Mouse (Mus musculus) retina, embryonic 14.5 days (tissue): ENCODE results near the gene Hist1h2bg.

Experiments
- DNase-seq: peaks from one replicate; pipeline ENCODE4 v3.0.0-alpha.2; 2015; ENCODE audit warnings: low spot score

The Hist1h2bg gene

DNA sequence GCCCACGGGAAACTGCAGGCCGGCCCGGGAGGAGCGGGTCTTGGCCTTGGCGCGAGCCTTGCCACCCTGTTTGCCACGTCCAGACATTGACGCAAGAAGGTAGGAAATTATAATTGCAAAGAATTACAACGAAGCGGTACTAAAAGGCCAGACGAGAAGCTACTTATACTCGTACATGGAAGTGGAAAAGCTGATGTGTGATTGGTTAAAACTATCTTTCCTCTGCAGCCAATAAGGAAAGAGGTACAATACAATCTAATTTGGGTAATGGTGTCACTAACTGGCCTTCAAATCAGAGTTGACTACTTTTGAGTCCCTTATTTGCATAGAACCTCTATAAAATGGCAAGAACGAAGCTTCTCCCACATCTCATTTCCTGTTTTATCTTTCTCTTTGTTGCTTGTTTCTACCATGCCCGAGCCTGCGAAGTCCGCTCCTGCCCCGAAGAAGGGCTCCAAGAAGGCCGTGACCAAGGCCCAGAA is at the start of gene Hist1h2bg, which contains the start of gene Hist1h2ae:
Gene Hist1h2bg (plus strand): TSS at position 375 of the 482 bp plus-strand sequence.
Gene Hist1h2ae (minus strand): TSS at position 199 of the 482 bp plus-strand sequence.
- DNase-seq = peak; percentile 95

DNA sequence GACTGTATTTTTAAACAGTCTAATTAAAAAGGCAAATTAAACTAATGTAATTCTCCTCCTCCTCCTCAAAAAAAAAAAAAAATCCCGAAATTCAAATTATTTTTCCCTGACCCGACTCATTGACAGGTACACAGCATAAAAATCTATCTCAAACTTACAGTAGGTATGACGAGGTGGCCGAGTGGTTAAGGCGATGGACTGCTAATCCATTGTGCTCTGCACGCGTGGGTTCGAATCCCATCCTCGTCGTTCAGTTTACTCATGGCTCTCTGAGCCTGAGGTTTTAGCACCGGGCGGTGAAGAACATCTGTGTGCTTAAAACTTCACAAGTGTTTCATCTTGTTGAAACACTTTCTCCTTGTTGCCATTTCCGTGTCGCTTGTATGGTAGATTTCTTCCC is 49.5 kb upstream of the Hist1h2bg start:
- DNase-seq = peak; percentile 82

DNA sequence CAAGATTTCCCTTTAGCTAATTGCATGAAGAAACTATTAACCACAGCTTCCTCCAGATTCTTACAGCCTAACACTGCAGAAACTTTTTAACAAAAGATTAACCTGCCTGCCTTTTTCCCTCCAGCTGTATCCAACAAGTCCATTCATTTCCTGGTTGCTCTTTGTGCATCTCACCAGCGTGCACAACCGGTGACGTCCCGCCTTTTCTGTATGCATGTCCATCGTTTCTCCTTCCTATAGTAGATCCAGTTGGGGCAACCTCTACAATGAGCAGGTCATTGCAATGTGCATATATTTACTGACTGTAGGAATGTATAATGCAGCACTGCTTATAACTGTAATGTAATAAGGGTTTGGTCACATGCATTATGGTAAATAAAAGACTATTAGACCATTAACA is 47.2 kb upstream of the Hist1h2bg start:
- no peak for DNase-seq

GRCm38 (mm10) chr13:23524654-23525053 is 46.5 kb upstream of the Hist1h2bg start:
- peak; percentile 94 for DNase-seq

- peak; percentile 69 for DNase-seq
These were observed 45.3 kb upstream of the Hist1h2bg start for GRCm38 (mm10) chr13:23525901-23526300.

GRCm38 (mm10) chr13:23526312-23526711 is 44.9 kb upstream of the Hist1h2bg start:
- DNase-seq = peak; percentile 98

DNA sequence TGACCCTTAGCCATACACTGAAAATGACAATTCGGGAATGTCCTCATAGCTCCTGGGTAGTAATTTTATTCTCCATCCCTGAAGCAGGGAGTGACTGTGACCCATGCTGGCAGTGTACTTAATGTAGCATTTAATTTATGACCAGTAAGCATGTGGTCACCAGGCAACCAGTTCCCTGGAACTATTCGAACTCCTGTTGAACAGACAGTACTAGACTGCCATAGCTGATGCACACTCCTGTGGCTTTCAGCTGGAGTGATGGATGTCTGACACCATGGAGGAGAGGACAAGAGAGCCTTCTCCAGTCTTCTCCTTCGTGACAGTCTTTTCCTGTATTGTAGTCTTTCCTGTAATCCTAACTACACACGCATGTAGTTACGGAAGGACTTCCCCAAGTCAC is 42.2 kb upstream of the Hist1h2bg start:
- DNase-seq = no peak

GRCm38 (mm10) chr13:23529480-23530165 is 41.6 kb upstream of the Hist1h2bg start:
- no peak for DNase-seq

- peak; percentile 85 for DNase-seq
These were observed 40.9 kb upstream of the Hist1h2bg start for GRCm38 (mm10) chr13:23530181-23530900.

DNA sequence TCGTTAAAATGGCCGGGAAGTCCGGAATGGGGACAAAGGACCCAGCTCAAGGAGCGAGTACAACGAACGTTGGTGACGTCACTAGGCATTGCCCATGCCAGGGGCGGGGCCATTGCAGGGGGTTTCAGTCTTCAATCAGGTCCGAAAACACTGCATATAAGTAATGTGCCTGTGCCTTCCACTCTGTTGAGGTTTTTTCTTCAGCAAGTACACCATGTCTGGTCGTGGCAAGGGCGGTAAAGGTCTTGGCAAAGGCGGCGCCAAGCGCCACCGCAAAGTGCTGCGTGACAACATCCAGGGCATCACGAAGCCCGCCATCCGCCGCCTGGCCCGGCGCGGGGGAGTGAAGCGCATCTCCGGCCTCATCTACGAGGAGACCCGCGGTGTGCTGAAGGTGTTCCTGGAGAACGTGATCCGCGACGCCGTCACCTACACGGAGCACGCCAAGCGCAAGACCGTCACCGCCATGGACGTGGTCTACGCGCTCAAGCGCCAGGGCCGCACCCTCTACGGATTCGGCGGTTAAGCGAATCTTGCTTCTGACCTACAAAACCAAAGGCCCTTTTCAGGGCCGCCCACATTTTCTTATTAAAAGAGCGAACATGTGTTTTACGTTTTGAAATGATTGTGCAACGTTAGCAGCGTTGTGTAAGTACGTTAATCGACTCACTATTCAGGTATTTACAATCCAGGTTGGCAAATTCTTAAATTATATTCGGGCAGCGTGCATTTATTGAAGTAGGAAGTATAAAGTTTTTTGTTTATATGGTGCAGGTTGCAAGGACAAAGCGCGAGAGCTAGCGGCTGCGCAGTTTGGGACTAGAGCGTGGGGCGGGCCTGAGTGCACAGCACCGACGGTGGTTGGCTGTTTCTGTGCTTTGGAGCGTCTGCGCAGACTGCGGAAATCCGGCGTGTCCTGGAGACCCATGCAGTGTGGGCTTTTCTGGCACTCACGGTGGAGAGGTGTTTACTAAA is 40.0 kb upstream of the Hist1h2bg start, which contains the start of gene Hist1h4h:
Gene Hist1h4h (plus strand): TSS at position 150 of the 975 bp plus-strand sequence.
- peak; percentile 100 for DNase-seq

DNA sequence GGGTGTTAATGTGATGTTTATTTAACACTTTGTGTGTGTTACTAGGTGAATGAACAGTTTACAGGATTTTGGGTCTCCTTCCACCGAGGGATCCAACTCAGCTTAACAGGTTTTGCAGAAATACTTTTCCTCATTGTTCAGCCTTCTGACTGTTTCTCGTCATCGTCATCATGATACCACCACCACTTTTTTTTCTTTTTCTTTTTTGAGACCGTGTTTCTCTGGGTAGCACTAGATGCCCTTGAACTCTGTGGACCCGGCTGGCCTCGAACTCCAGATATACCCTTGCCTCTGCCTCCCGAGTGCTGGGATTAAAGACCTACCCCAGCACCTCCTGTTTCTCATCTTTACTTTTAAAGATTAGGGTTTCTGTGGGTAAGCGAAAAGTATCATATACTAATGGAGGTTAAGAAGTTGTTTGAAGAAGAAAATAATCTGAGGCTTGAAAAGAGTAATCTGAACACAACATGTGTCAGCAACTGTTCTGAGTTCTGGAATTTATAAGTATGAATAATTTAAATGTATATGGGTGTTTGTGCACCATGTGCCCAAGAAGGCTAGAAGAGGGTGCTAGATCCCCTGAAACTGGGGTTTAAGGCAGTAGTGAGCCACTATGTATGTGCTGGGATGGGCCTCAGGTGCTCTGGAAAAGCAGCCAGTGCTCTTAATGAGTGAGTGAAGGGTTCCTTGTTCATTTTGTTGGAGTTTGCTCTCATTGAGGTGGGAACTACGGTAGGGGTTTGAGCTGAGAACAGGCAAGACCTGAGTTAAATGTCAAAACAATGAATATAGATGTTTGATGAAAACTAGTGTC is 38.7 kb upstream of the Hist1h2bg start:
- DNase-seq = no peak

DNA sequence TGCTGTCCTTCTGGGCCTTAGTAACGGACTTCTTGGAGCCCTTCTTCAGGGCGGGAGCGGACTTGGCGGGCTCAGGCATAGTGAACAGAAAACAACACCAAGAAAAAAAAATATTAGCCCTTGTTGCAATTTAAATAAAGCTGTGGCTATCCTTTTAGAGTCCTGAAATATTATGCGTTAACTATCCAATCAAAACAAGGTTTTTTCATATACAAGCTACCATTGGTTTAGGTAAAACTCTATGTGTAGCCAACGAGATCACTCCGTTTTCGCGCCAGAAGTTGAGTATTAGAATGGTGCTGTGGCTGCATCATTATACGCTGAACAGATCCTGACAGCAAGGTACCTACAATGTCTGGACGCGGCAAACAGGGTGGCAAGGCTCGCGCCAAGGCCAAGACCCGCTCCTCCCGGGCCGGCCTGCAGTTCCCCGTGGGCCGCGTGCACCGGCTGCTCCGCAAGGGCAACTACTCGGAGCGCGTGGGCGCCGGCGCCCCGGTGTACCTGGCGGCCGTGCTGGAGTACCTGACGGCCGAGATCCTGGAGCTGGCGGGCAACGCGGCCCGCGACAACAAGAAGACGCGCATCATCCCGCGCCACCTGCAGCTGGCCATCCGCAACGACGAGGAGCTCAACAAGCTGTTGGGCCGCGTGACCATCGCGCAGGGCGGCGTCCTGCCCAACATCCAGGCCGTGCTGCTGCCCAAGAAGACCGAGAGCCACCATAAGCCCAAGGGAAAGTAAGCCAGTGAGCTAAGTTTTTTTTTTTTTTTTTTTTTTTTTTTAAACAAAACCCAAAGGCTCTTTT is 37.4 kb upstream of the Hist1h2bg start, which contains the start of gene Hist1h2af:
Gene Hist1h2af (plus strand): TSS at position 347 of the 808 bp plus-strand sequence.
- DNase-seq = peak; percentile 88

DNA sequence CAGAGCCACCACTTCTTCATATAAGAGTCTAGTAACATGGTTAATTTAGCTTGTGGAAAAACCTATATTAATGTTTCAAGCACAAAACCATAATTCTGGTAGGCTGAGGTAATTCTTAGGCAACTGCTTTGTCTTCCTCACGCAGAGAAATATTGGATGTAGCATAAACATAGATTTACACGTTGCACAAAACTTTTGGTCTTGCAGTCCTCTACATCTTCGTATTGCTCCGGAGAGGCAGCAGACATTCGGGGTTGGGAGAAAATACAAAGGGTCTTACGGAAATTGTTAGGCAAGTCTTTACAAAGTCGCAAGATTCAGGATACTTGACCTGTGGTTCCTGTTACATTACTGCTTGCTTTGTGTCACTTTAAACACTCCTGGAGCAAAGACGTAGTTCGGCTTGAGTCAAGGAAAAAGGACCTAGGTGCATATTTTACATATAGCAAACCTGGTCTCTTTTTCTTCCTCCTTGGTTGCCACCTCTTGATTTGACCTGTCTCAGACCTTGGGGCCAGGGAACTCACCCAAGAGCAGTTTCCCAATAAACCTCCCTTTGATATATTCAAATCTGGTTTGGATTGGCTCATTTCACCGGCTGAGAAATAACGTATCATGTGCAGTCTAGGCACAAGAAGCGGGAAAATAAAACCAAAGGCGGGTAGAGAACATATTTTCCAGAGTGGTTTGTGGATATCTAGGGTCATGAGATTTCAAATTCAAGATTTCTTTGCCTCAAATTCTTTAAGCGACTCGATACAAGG is 36.6 kb upstream of the Hist1h2bg start:
- DNase-seq = no peak

- DNase-seq = peak; percentile 92
These were observed 35.8 kb upstream of the Hist1h2bg start, which contains the start of gene Hist1h3g for GRCm38 (mm10) chr13:23535137-23536075. TSS of gene Hist1h3g (plus strand) at chr13:23535422.

DNA sequence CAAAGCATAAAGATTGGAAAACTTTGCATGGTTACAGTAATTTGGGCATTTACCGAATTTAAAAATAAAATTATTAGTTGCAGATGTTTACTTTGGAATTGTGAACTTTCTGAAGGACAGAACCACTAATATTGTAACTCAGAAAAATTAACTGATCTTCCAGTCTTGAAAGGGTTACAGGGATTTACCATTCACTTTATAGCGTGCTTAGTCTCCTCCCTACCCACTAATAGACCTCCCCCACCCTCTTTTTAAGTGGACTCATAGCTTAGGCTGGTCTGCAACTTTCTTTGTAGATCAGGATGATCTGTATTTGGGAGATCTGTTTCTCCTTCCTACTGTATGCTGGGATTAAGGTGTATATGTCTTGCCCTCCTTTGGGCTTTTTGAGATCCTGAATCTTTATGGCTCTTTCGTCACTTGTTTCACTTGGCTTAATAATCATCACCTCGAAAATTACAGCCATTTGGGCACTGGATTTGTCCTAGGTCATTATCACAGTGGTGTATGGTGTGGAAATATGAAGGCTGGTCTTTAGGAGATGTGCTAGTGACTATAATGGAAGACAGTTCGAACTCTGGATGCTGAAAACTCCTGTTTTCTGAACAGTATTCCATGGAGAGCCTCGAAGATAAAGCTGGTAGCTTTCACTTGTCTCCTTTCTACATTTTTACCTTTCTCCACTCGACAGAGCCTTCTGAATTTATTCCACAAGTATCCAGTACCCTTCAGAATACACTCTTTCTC is 34.9 kb upstream of the Hist1h2bg start:
- DNase-seq = no peak

GRCm38 (mm10) chr13:23537006-23537710 is 34.0 kb upstream of the Hist1h2bg start:
- DNase-seq = no peak

- no peak for DNase-seq
These were observed 32.9 kb upstream of the Hist1h2bg start for GRCm38 (mm10) chr13:23538249-23538648.
